ENCODE assay signal across 24 mouse cellular contexts in the genomic region with DNA sequence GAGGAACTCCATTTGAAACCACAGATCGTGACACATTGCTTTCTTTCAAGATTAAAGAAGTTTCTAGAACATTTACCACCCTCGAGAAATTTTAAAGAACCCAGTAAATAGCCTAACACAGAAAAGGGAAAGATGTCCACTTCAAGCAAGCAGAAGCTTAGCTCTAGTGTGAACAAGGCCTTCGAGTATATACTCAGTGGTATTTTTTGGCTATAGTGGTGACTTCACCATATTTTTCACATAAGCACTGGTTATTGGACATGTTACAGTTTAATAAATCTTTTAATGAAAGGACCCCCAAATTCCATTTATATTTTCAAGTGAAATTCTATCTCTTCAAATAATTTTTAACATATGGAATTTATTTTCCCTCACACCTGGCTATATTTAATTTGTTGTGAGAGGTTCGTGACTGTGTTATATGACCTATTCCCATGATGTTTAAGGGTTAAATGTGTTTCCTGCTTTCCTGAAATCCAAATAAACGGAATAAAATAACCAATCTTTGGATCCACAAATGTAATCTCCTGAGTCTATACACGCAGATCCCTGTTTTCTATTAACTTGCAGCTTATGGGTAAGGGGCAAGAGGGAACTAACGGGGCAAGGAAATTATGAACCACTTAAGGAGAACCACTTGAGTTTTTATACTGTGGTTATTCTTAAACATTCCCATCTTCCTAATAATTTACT.
DNase-seq lines count a peak whose midpoint lies in the region; ATAC-seq lines count a peak whose summit lies in the region.
"Had no signal": no experiment of that assay in that cellular context is flagged by ENCODE, and none has a peak within 500 bp of the region (broad histone marks: within the 10 kb centered on the region; RNA-seq: fewer than 3 reads in every experiment).

No protein-coding gene starts in this region.

- H3K4me3 ChIP-seq in embryonic facial prominence, embryonic 10.5 days = no peak overlapping the region
- H3K4me3 ChIP-seq in limb, embryonic 12.5 days (replicated peaks) = no peak overlapping the region
- no peak overlapping the region for H3K4me3 ChIP-seq in midbrain, embryonic 10.5 days
- H3K4me3 ChIP-seq: embryonic facial prominence, embryonic 13.5 days; erythroblast, embryonic 14.5 days; forebrain, embryonic 12.5 days; forebrain, embryonic 15.5 days; hindbrain, embryonic 10.5 days; hindbrain, embryonic 13.5 days had no signal

- peaks cover 29% of the 10 kb centered on the region for H3K4me1 ChIP-seq in embryonic facial prominence, embryonic 10.5 days
- H3K4me1 ChIP-seq in limb, embryonic 12.5 days (replicated peaks) = peaks cover 25% of the 10 kb centered on the region
- no peaks in the 10 kb centered on the region for H3K4me1 ChIP-seq in midbrain, embryonic 10.5 days
- H3K4me1 ChIP-seq: forebrain, embryonic 12.5 days; hindbrain, embryonic 10.5 days had no signal

- H3K4me2 ChIP-seq in limb, embryonic 12.5 days = no peak overlapping the region
- H3K4me2 ChIP-seq: embryonic facial prominence, embryonic 13.5 days; forebrain, embryonic 12.5 days; forebrain, embryonic 15.5 days; heart, embryonic 11.5 days; hindbrain, embryonic 13.5 days had no signal

- no peaks in the 10 kb centered on the region for H3K9me3 ChIP-seq in embryonic facial prominence, embryonic 10.5 days
- no peaks in the 10 kb centered on the region for H3K9me3 ChIP-seq in limb, embryonic 12.5 days
- no peaks in the 10 kb centered on the region for H3K9me3 ChIP-seq in midbrain, embryonic 10.5 days (replicated peaks)
- H3K9me3 ChIP-seq: embryonic facial prominence, embryonic 13.5 days; forebrain, embryonic 12.5 days; forebrain, embryonic 15.5 days; hindbrain, embryonic 10.5 days; hindbrain, embryonic 13.5 days had no signal

- H3K27me3 ChIP-seq in embryonic facial prominence, embryonic 10.5 days (replicated peaks; ENCODE audit: low read depth, poor library complexity, severe bottlenecking) = no peaks in the 10 kb centered on the region
- H3K27me3 ChIP-seq in limb, embryonic 12.5 days = no peaks in the 10 kb centered on the region
- H3K27me3 ChIP-seq in midbrain, embryonic 10.5 days (ENCODE audit: low read depth, poor library complexity, severe bottlenecking) = no peaks in the 10 kb centered on the region
- H3K27me3 ChIP-seq: embryonic facial prominence, embryonic 13.5 days; forebrain, embryonic 12.5 days; forebrain, embryonic 15.5 days; hindbrain, embryonic 13.5 days had no signal

- WGBS in embryonic facial prominence, embryonic 10.5 days = 58% methylated on average over 7 of the region's 7 CpGs
- WGBS in limb, embryonic 12.5 days = 37% methylated on average over 7 of the region's 7 CpGs
- 82% methylated on average over 7 of the region's 7 CpGs for WGBS in midbrain, embryonic 10.5 days

- intact Hi-C loops in heart, postnatal 10 days (cut with DNase I) = no loop called here

- ATAC-seq in limb, embryonic 12.5 days (ENCODE audit: insufficient number of reproducible peaks, insufficient read depth, low FRiP score, low TSS enrichment, low read depth) = peak; percentile 72
- ATAC-seq: activated CD4-positive, CD25-positive, alpha-beta regulatory T cell, adult 4 months; forebrain, embryonic 15.5 days; hindbrain, embryonic 16.5 days had no signal

- H3K9ac ChIP-seq in limb, embryonic 12.5 days (replicated peaks) = no peak overlapping the region
- H3K9ac ChIP-seq: embryonic facial prominence, embryonic 13.5 days; forebrain, embryonic 12.5 days; forebrain, embryonic 15.5 days; hindbrain, embryonic 13.5 days had no signal

- DNase-seq in embryonic facial prominence, embryonic 10.5 days (ENCODE audit: low spot score) = no peak
- peak; percentile 57 for DNase-seq in forelimb bud, embryonic 11.5 days (ENCODE audit: low read depth, low spot score)
- no peak for DNase-seq in heart, postnatal 10 days
- no peak for DNase-seq in layer of hippocampus, postnatal 25 days (ENCODE audit: extremely low spot score in 1 of 2, low spot score in 1 of 2)
- DNase-seq in midbrain, embryonic 10.5 days (ENCODE audit: low spot score) = no peak
- DNase-seq: adrenal gland, adult 8-10 months; adrenal gland, postnatal 25 days; cerebellum, adult 11-12 months; cerebellum, adult 8-10 months; cerebellum, postnatal 10 days; cerebellum, postnatal 36 days; embryo, embryonic 11 days; gastrocnemius, postnatal 14 days; heart, postnatal 36 days had no signal

- no peaks in the 10 kb centered on the region for H3K36me3 ChIP-seq in embryonic facial prominence, embryonic 10.5 days (replicated peaks)
- no peaks in the 10 kb centered on the region for H3K36me3 ChIP-seq in limb, embryonic 12.5 days
- no peaks in the 10 kb centered on the region for H3K36me3 ChIP-seq in midbrain, embryonic 10.5 days
- H3K36me3 ChIP-seq: embryonic facial prominence, embryonic 13.5 days; forebrain, embryonic 12.5 days; forebrain, embryonic 15.5 days; hindbrain, embryonic 10.5 days; hindbrain, embryonic 13.5 days had no signal

- H3K27ac ChIP-seq in embryonic facial prominence, embryonic 10.5 days (replicated peaks) = peak overlapping the region; percentile 20; the same call in 1 of the 2 replicates
- peak overlapping the region; percentile 86 for H3K27ac ChIP-seq in limb, embryonic 12.5 days
- H3K27ac ChIP-seq in midbrain, embryonic 10.5 days (replicated peaks) = no peak overlapping the region
- H3K27ac ChIP-seq: embryonic facial prominence, embryonic 13.5 days; forebrain, embryonic 12.5 days; forebrain, embryonic 15.5 days; hindbrain, embryonic 10.5 days; hindbrain, embryonic 13.5 days had no signal
